Mouse (Mus musculus) liver, postnatal 0 days (tissue): ENCODE results near the gene Sobp.

Experiments
- CTCF ChIP-seq: sonication (generic); IDR thresholded peaks from 2 replicates; pipeline ENCODE4 v1.5.1; 2016; ENCODE audit warnings: antibody characterized with exemption, low read depth
- EP300 ChIP-seq: IDR thresholded peaks from 2 replicates; pipeline ENCODE4 v1.6.1; 2016; ENCODE audit warnings: antibody characterized with exemption, low read depth, mild to moderate bottlenecking

DNA sequence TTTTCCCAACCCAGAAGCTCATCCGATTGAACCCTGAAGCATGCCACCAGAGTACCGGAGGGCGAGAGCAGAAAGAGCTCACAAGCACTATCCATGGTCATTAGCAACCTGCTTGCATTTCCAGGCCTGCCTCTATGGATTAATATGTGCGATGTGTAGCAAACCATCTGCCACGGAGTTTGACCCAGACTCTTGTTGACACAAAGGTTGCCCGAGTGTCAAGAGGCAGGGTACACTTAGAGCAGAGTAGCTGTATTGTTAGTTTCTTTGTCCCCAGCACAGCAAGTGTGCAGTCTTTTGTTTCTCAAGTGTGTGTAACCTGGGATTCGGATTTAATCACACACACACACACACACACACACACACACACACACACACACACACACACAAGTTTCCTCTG lies 62.0 kb downstream of the Sobp start:
- no peak for TF ChIP-seq EP300
- no peak for TF ChIP-seq CTCF
